Mouse (Mus musculus) cortical plate, adult 2 months (tissue): ENCODE measurements at regions not wholly inside any gene's neighbourhood (a gene's known extent, or its start where the extent isn't known, plus 50 kb on each side); places are given as distances from the start of the nearest gene placed in this dataset.

Experiments
- CTCF ChIP-seq: fragments of 200-500 bp; IDR thresholded peaks from 2 replicates; pipeline ENCODE4 v1.5.1; 2011; ENCODE audit warnings: mild to moderate bottlenecking, control low read depth, low read length; ENCODE audit not compliant: insufficient read depth; ENCODE audit errors: extremely low read depth
- POLR2A ChIP-seq: fragments of 200-500 bp; IDR thresholded peaks from 2 replicates; pipeline ENCODE4 v1.6.1; 2011; ENCODE audit warnings: mild to moderate bottlenecking, low read length, control low read depth; ENCODE audit not compliant: insufficient read depth; ENCODE audit errors: extremely low read depth

- no peak for TF ChIP-seq CTCF
- TF ChIP-seq POLR2A = no peak
Measured at GRCm38 (mm10) chr8:10865941-10866513, 142.2 kb downstream of the Irs2 start.
